Mouse (Mus musculus) small intestine, adult 2 months (tissue): ENCODE data around the gene Zfp444.

Source experiments
- CTCF ChIP-seq: fragments of 200-500 bp; IDR thresholded peaks from 2 replicates; pipeline ENCODE4 v1.5.1; 2012; ENCODE audit warnings: low read depth, mild to moderate bottlenecking, control low read depth, inconsistent platforms, low read length, moderate library complexity, mixed read lengths; ENCODE audit not compliant: insufficient replicate concordance, insufficient read length; ENCODE audit errors: extremely low read depth
- POLR2A ChIP-seq: fragments of 200-500 bp; IDR thresholded peaks from 2 replicates; pipeline ENCODE4 v1.6.1; 2012; ENCODE audit warnings: low read depth, mild to moderate bottlenecking, control low read depth, inconsistent platforms, low read length, moderate library complexity

- no peak for TF ChIP-seq CTCF
- no peak for TF ChIP-seq POLR2A
These were observed 1.8 kb downstream of the Zfp444 start for GRCm38 (mm10) chr7:6173872-6174271.
